Mouse (Mus musculus) liver, embryonic 13.5 days (tissue): ENCODE measurements around the gene Tmem184a. TPM values are rescaled to one million over a fixed set of nuclear protein-coding genes. Genes with fewer than 3 reads are reported as not detected.

Source experiments
- ATAC-seq: fragments of 200-750 bp; cut with Nextera tagmentation; 2 replicates; pipeline ENCODE4 v1.8.0; 2017; ENCODE audit warnings: low read depth, mild to moderate bottlenecking, moderate number of reproducible peaks, moderate library complexity
- DNase-seq: peaks from one replicate; pipeline ENCODE4 v3.0.0; 2022
- H3K27ac ChIP-seq: fragments of 300-500 bp; sonication (generic); 2 replicates; pipeline ENCODE4 v1.5.1; 2015; ENCODE audit warnings: moderate library complexity, mild to moderate bottlenecking, inconsistent platforms
- H3K27me3 ChIP-seq: fragments of 300-500 bp; sonication (generic); 2 replicates; pipeline ENCODE4 v1.6.1; 2015; ENCODE audit warnings: mild to moderate bottlenecking, inconsistent platforms
- H3K36me3 ChIP-seq: fragments of 300-500 bp; sonication (generic); 2 replicates; pipeline ENCODE4 v1.6.1; 2015; ENCODE audit warnings: mild to moderate bottlenecking, inconsistent platforms
- H3K4me1 ChIP-seq: fragments of 300-500 bp; sonication (generic); replicated peaks from 2 replicates; pipeline ENCODE4 v1.6.1; 2015; ENCODE audit warnings: inconsistent platforms
- H3K4me2 ChIP-seq: fragments of 300-500 bp; sonication (generic); 2 replicates; pipeline ENCODE4 v1.6.1; 2015; ENCODE audit warnings: inconsistent platforms, mild to moderate bottlenecking, moderate library complexity
- H3K4me3 ChIP-seq: fragments of 300-500 bp; sonication (generic); replicated peaks from 2 replicates; pipeline ENCODE4 v1.5.1; 2015; ENCODE audit warnings: mild to moderate bottlenecking, inconsistent platforms
- H3K9ac ChIP-seq: fragments of 300-500 bp; sonication (generic); 2 replicates; pipeline ENCODE4 v1.6.1; 2015; ENCODE audit warnings: mild to moderate bottlenecking, inconsistent platforms
- H3K9me3 ChIP-seq: fragments of 300-500 bp; sonication (generic); replicated peaks from 2 replicates; pipeline ENCODE4 v1.6.1; 2016; ENCODE audit warnings: inconsistent platforms
- WGBS: fragments of 180-500 bp; shearing (Covaris S2); methylation state at CpG from one replicate; pipeline ENCODE4 v1.1.7; 2015; ENCODE audit not compliant: insufficient replicate concordance; 5-methylcytosine and 5-hydroxymethylcytosine counted together
- polyA plus RNA-seq: library from polyadenylated mRNA; unstranded; fragments of >200 nt; fragmentation: Nextera tagmentation; extraction: Ambion mirVana; gene quantifications from 2 replicates; pipeline ENCODE4 v1.2.1, GENCODE M21; 2015

Gene Tmem184a
- polyA plus RNA-seq, 1 experiment from 2014 or later, result 0.68 TPM

DNA sequence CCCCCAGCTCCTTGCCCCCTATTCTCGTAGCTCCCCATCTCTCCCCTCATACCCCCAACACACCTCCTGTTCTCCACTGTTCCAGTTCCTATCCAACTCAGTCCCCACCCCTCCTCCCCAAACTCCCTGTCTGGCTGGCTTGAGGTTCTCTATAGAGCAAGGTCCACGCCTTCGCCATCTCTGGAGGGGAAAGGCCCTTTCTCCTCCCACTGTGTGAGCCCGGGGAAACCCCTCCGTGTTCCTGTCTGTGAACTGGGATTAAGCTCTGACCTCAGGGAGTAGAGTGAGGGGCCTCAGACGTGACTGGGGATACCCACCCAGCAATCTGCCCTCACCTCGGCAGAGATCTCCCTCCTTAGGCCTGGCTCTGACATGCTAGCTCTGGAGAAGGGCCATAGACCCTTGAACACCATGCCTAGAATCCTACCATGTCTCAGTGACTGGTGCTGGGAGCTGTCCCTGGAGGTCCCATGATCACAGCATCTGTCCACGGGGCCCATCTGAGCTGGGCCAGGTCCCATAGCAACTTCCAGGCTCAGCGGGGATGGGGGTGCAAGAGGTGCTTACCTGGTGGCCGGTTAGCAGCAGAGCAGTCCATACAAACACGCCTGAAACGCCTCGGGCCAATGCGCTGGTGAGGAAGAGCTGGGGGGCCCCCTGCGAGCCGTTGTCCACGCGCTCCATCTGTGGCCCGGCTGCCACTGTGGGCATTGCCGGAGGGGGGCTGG, 7.2 kb downstream of the Tmem184a start:
- peaks cover 75% of the 10 kb centered on the region for H3K4me1 ChIP-seq
- no peak overlapping the region for H3K4me3 ChIP-seq
- no peak for ATAC-seq
- peaks cover 16% of the 10 kb centered on the region for H3K27me3 ChIP-seq
- peak overlapping the region; percentile 21 for H3K4me2 ChIP-seq
- 69% methylated on average over 20 of the region's 20 CpGs for WGBS
- peak overlapping the region; percentile 74; the same call in 1 of the 2 replicates for H3K27ac ChIP-seq
- H3K9ac ChIP-seq, result peak overlapping the region; percentile 59
- no peak for DNase-seq
- peaks cover 8% of the 10 kb centered on the region for H3K36me3 ChIP-seq
- peaks cover 10% of the 10 kb centered on the region; the same call in 1 of the 2 replicates for H3K9me3 ChIP-seq

GRCm38 (mm10) chr5:139811677-139812397, 7.9 kb downstream of the Tmem184a start:
- peak overlapping the region; percentile 74 for H3K27ac ChIP-seq
- 57% methylated on average over 15 of the region's 15 CpGs for WGBS
- peak; percentile 66 for ATAC-seq

GRCm38 (mm10) chr5:139809397-139809796, 10.3 kb downstream of the Tmem184a start:
- Histone ChIP-seq H3K4me1 (peaks cover 72% of the 10 kb centered on the region), H3K27me3 (peaks cover 16% of the 10 kb centered on the region), H3K9ac (no peak overlapping the region), H3K27ac (peak overlapping the region; percentile 71), H3K9me3 (peaks cover 13% of the 10 kb centered on the region; the same call in 1 of the 2 replicates), H3K4me2 (no peak overlapping the region), H3K36me3 (peaks cover 23% of the 10 kb centered on the region), H3K4me3 (no peak overlapping the region)
- 30% methylated on average over 4 of the region's 4 CpGs for WGBS
- ATAC-seq (no peak), DNase-seq (no peak)

More at GRCm38 (mm10) chr5:139811677-139812397, 7.9 kb downstream of the Tmem184a start:
- H3K36me3 ChIP-seq, result peaks cover 16% of the 10 kb centered on the region
- DNase-seq, result no peak
- peaks cover 16% of the 10 kb centered on the region for H3K27me3 ChIP-seq
- peak overlapping the region; percentile 59 for H3K9ac ChIP-seq
- peak overlapping the region; percentile 21; the same call in 1 of the 2 replicates for H3K4me2 ChIP-seq
- peaks cover 72% of the 10 kb centered on the region for H3K4me1 ChIP-seq
- H3K4me3 ChIP-seq, result no peak overlapping the region
- peaks cover 13% of the 10 kb centered on the region; the same call in 1 of the 2 replicates for H3K9me3 ChIP-seq

DNA sequence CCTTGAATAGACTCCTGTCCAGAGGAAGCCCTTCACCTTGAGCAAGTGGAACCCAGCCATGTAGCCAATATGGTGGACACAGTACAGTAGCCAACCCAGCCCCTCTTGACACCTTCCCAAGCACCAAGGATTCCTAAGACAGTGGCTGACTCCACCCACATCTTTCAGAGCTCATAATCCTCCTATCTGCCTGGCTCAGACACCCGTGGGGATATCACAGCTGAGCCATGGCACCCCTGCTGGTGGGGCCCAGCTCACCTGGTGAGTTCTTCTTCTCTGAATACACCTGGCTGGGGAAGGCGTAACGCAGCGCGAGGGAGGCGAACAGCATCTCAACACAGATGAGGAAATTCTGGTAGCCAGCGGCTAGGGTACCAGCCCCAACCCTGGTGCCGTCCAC, 13.8 kb downstream of the Tmem184a start:
- Histone ChIP-seq H3K4me2 (peak overlapping the region; percentile 71), H3K27ac (peak overlapping the region; percentile 100), H3K9ac (peak overlapping the region; percentile 79), H3K9me3 (peaks cover 13% of the 10 kb centered on the region; the same call in 1 of the 2 replicates), H3K36me3 (peaks cover 43% of the 10 kb centered on the region), H3K4me1 (peaks cover 72% of the 10 kb centered on the region), H3K4me3 (0 out of 2 replicates have a peak overlapping the region, but pooled peaks have one; percentile 9), H3K27me3 (no peaks in the 10 kb centered on the region)
- ATAC-seq (peak; percentile 9), DNase-seq (peak; percentile 67)
- 85% methylated on average over 8 of the region's 8 CpGs for WGBS

DNA sequence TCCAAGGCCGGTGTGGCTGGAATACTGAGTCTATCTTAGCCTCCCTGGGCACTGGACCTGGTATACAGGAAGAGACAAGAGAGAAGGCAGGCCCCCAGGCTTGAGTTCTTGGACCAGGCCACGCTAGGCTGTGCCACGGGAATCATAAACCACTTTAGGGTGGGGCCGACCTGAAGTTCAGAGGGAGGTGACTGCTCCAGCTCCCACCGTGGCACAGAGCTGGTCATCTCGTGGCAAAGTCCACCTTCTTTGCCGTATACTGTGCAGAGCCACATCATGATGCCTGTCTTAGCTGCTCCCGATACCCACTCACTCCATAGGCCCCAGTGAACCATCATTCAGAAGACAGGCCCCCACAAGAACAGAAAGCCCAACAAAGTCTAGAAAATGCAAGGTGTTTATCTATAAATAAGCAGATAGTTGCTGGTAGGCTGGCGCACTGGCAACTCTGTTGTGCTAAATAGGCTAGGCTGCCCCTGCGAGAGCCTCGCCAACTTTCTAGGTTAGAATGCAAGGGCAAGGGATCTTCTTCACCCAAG, 15.1 kb downstream of the Tmem184a start:
- Histone ChIP-seq H3K36me3 (peaks cover 56% of the 10 kb centered on the region), H3K4me1 (peaks cover 79% of the 10 kb centered on the region), H3K27ac (peak overlapping the region; percentile 100), H3K4me2 (peak overlapping the region; percentile 71), H3K9me3 (peaks cover 13% of the 10 kb centered on the region; the same call in 1 of the 2 replicates), H3K9ac (peak overlapping the region; percentile 79), H3K4me3 (peak overlapping the region; percentile 36), H3K27me3 (no peaks in the 10 kb centered on the region)
- WGBS, result 14% methylated on average over 11 of the region's 11 CpGs
- ATAC-seq, result peak; percentile 44
- peak; percentile 68 for DNase-seq

DNA sequence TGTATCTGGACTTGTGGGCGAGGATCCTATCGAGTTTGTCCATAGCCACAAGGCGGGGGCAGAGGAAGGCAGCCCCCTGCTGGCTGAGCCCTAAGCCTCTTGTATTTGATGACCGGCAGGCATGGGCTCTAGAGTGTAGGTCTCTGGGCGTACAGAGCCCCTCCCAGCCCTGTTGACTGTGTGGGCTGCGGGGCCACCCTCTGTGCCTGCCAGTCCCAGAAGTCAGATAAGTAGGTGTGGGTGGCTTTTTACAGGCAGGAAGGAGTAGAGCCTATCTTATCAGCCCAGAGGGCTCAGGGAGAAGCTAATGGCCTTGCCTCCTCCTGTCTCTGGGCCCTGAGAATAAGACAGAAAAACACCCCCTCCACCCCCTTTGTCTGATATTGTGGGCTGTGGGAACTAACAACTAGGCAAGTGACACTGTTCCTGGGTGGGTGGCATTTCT, 15.6 kb downstream of the Tmem184a start:
- peaks cover 61% of the 10 kb centered on the region for H3K36me3 ChIP-seq
- H3K27me3 ChIP-seq, result no peaks in the 10 kb centered on the region
- DNase-seq (peak; percentile 93), ATAC-seq (peak; percentile 96)
- H3K27ac ChIP-seq, result peak overlapping the region; percentile 100
- peak overlapping the region; percentile 47 for H3K4me3 ChIP-seq
- H3K9me3 ChIP-seq, result peaks cover 13% of the 10 kb centered on the region; the same call in 1 of the 2 replicates
- WGBS, result 0% methylated on average over 6 of the region's 6 CpGs
- H3K4me1 ChIP-seq, result peaks cover 79% of the 10 kb centered on the region
- peak overlapping the region; percentile 71 for H3K4me2 ChIP-seq
- peak overlapping the region; percentile 79 for H3K9ac ChIP-seq

- H3K4me2 ChIP-seq, result peak overlapping the region; percentile 71
- H3K27me3 ChIP-seq, result no peaks in the 10 kb centered on the region
- ATAC-seq, result peak; percentile 51
- DNase-seq, result peak; percentile 75
- H3K36me3 ChIP-seq, result peaks cover 66% of the 10 kb centered on the region
- whole genome bisulfite sequencing, result 4% methylated on average over 12 of the region's 12 CpGs
- H3K4me3 ChIP-seq, result peak overlapping the region; percentile 47
- H3K9me3 ChIP-seq, result peaks cover 13% of the 10 kb centered on the region; the same call in 1 of the 2 replicates
- H3K4me1 ChIP-seq, result peaks cover 82% of the 10 kb centered on the region
- peak overlapping the region; percentile 79 for H3K9ac ChIP-seq
- peak overlapping the region; percentile 100 for H3K27ac ChIP-seq
Measured at GRCm38 (mm10) chr5:139803601-139804102, 16.1 kb downstream of the Tmem184a start.

- Histone ChIP-seq H3K36me3 (peaks cover 67% of the 10 kb centered on the region), H3K4me3 (peak overlapping the region; percentile 47), H3K9ac (peak overlapping the region; percentile 79), H3K9me3 (peaks cover 9% of the 10 kb centered on the region; the same call in 1 of the 2 replicates), H3K4me1 (peaks cover 86% of the 10 kb centered on the region), H3K4me2 (peak overlapping the region; percentile 71), H3K27ac (peak overlapping the region; percentile 100), H3K27me3 (no peaks in the 10 kb centered on the region)
- 62% methylated on average over 8 of the region's 8 CpGs for WGBS
- DNase-seq, result peak; percentile 59
- ATAC-seq, result peak; percentile 32; the same call in 1 of the 2 replicates
Measured at GRCm38 (mm10) chr5:139803165-139803564, 16.6 kb downstream of the Tmem184a start.

DNA sequence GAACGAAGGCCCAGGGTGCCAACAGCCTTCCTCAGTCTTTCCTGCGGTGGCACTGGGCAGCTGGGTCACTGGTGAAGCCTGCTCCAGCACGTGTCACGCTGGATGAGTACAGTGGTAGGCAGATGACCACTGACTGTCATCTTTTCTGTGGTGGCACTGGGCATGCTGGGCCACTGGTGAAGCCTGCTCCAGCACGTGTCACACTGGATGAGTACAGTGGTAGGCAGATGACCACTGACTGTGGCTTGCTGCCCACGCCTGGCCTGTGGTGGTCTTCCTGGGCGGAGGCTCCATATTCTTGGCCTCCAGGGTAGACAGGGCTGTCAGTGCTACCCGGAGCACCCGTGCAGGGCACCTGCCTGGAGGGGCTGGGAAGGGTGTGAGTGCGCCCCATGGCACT, 17.8 kb downstream of the Tmem184a start:
- Histone ChIP-seq H3K9me3 (no peaks in the 10 kb centered on the region), H3K4me2 (no peak overlapping the region), H3K4me3 (no peak overlapping the region), H3K9ac (0 out of 2 replicates have a peak overlapping the region, but pooled peaks have one; percentile 79), H3K27me3 (no peaks in the 10 kb centered on the region), H3K27ac (peak overlapping the region; percentile 100), H3K4me1 (peaks cover 97% of the 10 kb centered on the region), H3K36me3 (peaks cover 68% of the 10 kb centered on the region)
- DNase-seq, result no peak
- 88% methylated on average over 10 of the region's 10 CpGs for WGBS
- ATAC-seq, result no peak

GRCm38 (mm10) chr5:139801231-139801630, 18.5 kb downstream of the Tmem184a start:
- Histone ChIP-seq H3K4me3 (no peak overlapping the region), H3K27ac (peak overlapping the region; percentile 62), H3K36me3 (peaks cover 72% of the 10 kb centered on the region), H3K9ac (no peak overlapping the region), H3K27me3 (no peaks in the 10 kb centered on the region), H3K4me1 (peaks cover 97% of the 10 kb centered on the region), H3K9me3 (no peaks in the 10 kb centered on the region), H3K4me2 (no peak overlapping the region)
- no peak for ATAC-seq
- DNase-seq, result no peak
- WGBS, result 91% methylated on average over 8 of the region's 8 CpGs
